Mouse (Mus musculus): ENCODE measurements around the gene Rb1.

- TF ChIP-seq CTCF (IDR thresholded peaks at IDR 0.05; ENCODE audit: low read depth): no peak
- no peak for TF ChIP-seq EP300 (IDR thresholded peaks at IDR 0.05; ENCODE audit: low read depth)
Measured at GRCm38 (mm10) chr14:73373606-73374005, 48.0 kb upstream of the Rb1 start.

Data from heart, postnatal 0 days (tissue).